Mouse (Mus musculus): ENCODE measurements around the gene Brd1. TPM values are rescaled to one million over a fixed set of nuclear protein-coding genes. Genes with fewer than 3 reads are reported as not detected.
"Not testable (repeated sequence)": the region's sequence is repeated elsewhere in the genome, so short reads cannot be mapped to it uniquely, and the experiment has no call there.

The Brd1 gene
- 30.5 TPM in 2 replicates for polyA plus RNA-seq (2015; fragmentation: Nextera tagmentation; extraction: Ambion mirVana)

- Histone ChIP-seq H3K9ac (peak within 1 kb of the TSS; percentile 99), H3K4me1 (peaks cover 28% of the 10 kb centered on the region), H3K4me3 (peak within 1 kb of the TSS; percentile 100), H3K36me3 (ENCODE audit: poor library complexity, severe bottlenecking) (peaks cover 15% of the 10 kb centered on the region), H3K9me3 (replicated peaks) (no peaks in the 10 kb centered on the region), H3K4me2 (peak within 1 kb of the TSS; percentile 91), H3K27me3 (no peaks in the 10 kb centered on the region), H3K27ac (peak within 1 kb of the TSS; percentile 89)
- ATAC-seq, result peak; percentile 87
- under 1% methylated on average over 49 of the region's 103 CpGs for WGBS
Observed at GRCm38 (mm10) chr15:88733834-88734571, at the start of gene Brd1. Gene Brd1 (minus strand): TSS chr15:88734233.

- H3K27ac ChIP-seq, H3K9ac ChIP-seq, H3K4me2 ChIP-seq, H3K4me3 ChIP-seq, H3K4me1 ChIP-seq, ATAC-seq, H3K27me3 ChIP-seq: not testable (repeated sequence)
- Histone ChIP-seq H3K36me3 (ENCODE audit: poor library complexity, severe bottlenecking) (peaks cover 67% of the 10 kb centered on the region), H3K9me3 (replicated peaks) (peaks cover 10% of the 10 kb centered on the region)
- WGBS, result 93% methylated on average over 5 of the region's 5 CpGs
Observed at GRCm38 (mm10) chr15:88774630-88775029, 40.6 kb upstream of the Brd1 start.

GRCm38 (mm10) chr15:88768537-88768936 lies 34.5 kb upstream of the Brd1 start:
- Histone ChIP-seq H3K4me2 (no peak overlapping the region), H3K9me3 (replicated peaks) (peaks cover 10% of the 10 kb centered on the region), H3K27me3 (no peaks in the 10 kb centered on the region), H3K9ac (no peak overlapping the region), H3K4me3 (no peak overlapping the region), H3K27ac (no peak overlapping the region), H3K4me1 (no peaks in the 10 kb centered on the region), H3K36me3 (ENCODE audit: poor library complexity, severe bottlenecking) (peaks cover 70% of the 10 kb centered on the region)
- 88% methylated on average over 1 of the region's 1 CpGs for WGBS
- no peak for ATAC-seq

DNA sequence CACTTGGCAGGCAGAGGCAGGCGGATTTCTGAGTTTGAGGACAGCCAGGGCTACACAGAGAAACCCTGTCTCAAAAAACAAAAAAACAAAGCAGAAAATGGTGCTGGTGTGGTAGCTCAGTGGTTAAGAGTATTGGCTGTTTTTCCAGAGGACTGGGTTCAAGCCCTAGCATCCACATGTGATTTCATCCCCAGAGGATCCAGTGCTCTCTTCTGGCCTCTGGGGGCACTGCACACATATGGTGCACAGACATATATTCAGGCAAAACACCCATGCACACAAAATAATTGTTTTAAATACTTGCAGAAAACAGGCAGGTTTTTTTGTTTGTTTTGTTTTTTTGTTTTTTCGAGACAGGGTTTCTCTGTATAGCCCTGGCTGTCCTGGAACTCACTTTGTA lies 32.1 kb upstream of the Brd1 start:
- 100% methylated on average over 2 of the region's 2 CpGs for WGBS
- H3K36me3 ChIP-seq (ENCODE audit: poor library complexity, severe bottlenecking), result peaks cover 71% of the 10 kb centered on the region
- not testable (repeated sequence) for H3K27ac ChIP-seq; H3K27me3 ChIP-seq; ATAC-seq; H3K9me3 ChIP-seq (replicated peaks); H3K4me2 ChIP-seq; H3K9ac ChIP-seq; H3K4me3 ChIP-seq; H3K4me1 ChIP-seq

DNA sequence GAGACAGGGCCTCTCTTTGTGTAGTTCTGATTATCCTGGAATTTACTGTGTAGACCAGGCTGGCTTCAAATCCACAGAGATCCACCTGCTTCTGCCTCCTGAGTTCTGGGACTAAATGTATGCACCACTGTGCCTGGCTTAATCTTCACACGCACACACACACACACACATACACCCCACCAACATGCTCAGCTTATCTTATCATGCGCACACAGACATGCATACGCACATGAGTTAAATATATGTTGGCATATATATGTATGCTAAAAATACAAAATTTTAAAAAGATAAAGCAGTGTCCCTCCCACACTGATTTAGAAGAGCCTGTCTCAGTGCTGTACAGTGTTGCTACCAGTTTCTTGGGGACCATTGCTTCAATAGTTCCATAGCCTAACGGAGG lies 27.5 kb upstream of the Brd1 start:
- Histone ChIP-seq H3K4me3 (no peak overlapping the region), H3K36me3 (ENCODE audit: poor library complexity, severe bottlenecking) (peaks cover 84% of the 10 kb centered on the region), H3K27ac (no peak overlapping the region), H3K27me3 (no peaks in the 10 kb centered on the region), H3K4me1 (no peaks in the 10 kb centered on the region), H3K9me3 (replicated peaks) (no peaks in the 10 kb centered on the region), H3K9ac (no peak overlapping the region), H3K4me2 (no peak overlapping the region)
- ATAC-seq, result no peak
- 94% methylated on average over 4 of the region's 4 CpGs for WGBS

GRCm38 (mm10) chr15:88758061-88758460 lies 24.0 kb upstream of the Brd1 start:
- no peak for ATAC-seq
- no peak overlapping the region for H3K27ac ChIP-seq
- 91% methylated on average over 3 of the region's 3 CpGs for WGBS
- no peak overlapping the region for H3K9ac ChIP-seq
- peaks cover 17% of the 10 kb centered on the region for H3K4me1 ChIP-seq
- H3K4me3 ChIP-seq, result no peak overlapping the region
- H3K36me3 ChIP-seq (ENCODE audit: poor library complexity, severe bottlenecking), result peaks cover 78% of the 10 kb centered on the region
- H3K9me3 ChIP-seq (replicated peaks), result no peaks in the 10 kb centered on the region
- no peaks in the 10 kb centered on the region for H3K27me3 ChIP-seq
- H3K4me2 ChIP-seq, result no peak overlapping the region

- H3K4me1 ChIP-seq, result peaks cover 23% of the 10 kb centered on the region
- H3K4me2 ChIP-seq, result no peak overlapping the region
- 99% methylated on average over 18 of the region's 18 CpGs for WGBS
- H3K36me3 ChIP-seq (ENCODE audit: poor library complexity, severe bottlenecking), result peaks cover 55% of the 10 kb centered on the region
- ATAC-seq, result no peak
- H3K9ac ChIP-seq, result no peak overlapping the region
- no peaks in the 10 kb centered on the region for H3K27me3 ChIP-seq
- H3K27ac ChIP-seq, result no peak overlapping the region
- no peaks in the 10 kb centered on the region for H3K9me3 ChIP-seq (replicated peaks)
- no peak overlapping the region for H3K4me3 ChIP-seq
Observed at GRCm38 (mm10) chr15:88755761-88756160, 21.7 kb upstream of the Brd1 start.

- no peak overlapping the region for H3K9ac ChIP-seq
- H3K4me3 ChIP-seq, result no peak overlapping the region
- H3K4me2 ChIP-seq, result no peak overlapping the region
- H3K27me3 ChIP-seq, result no peaks in the 10 kb centered on the region
- H3K4me1 ChIP-seq, result peaks cover 30% of the 10 kb centered on the region
- no peak for ATAC-seq
- peaks cover 47% of the 10 kb centered on the region for H3K36me3 ChIP-seq (ENCODE audit: poor library complexity, severe bottlenecking)
- WGBS, result 92% methylated on average over 2 of the region's 2 CpGs
- H3K27ac ChIP-seq, result no peak overlapping the region
- H3K9me3 ChIP-seq (replicated peaks), result no peaks in the 10 kb centered on the region
Observed at GRCm38 (mm10) chr15:88754896-88755295, 20.9 kb upstream of the Brd1 start.

- H3K4me2 ChIP-seq, result peak overlapping the region; percentile 83
- no peaks in the 10 kb centered on the region for H3K27me3 ChIP-seq
- H3K4me3 ChIP-seq, result peak overlapping the region; percentile 87
- 1% methylated on average over 8 of the region's 8 CpGs for WGBS
- peak overlapping the region; percentile 91 for H3K27ac ChIP-seq
- peaks cover 23% of the 10 kb centered on the region for H3K36me3 ChIP-seq (ENCODE audit: poor library complexity, severe bottlenecking)
- ATAC-seq, result no peak
- H3K9me3 ChIP-seq (replicated peaks), result no peaks in the 10 kb centered on the region
- H3K9ac ChIP-seq, result peak overlapping the region; percentile 89
- peaks cover 30% of the 10 kb centered on the region for H3K4me1 ChIP-seq
Observed at GRCm38 (mm10) chr15:88752403-88752733, 18.3 kb upstream of the Brd1 start.

- Histone ChIP-seq H3K36me3 (ENCODE audit: poor library complexity, severe bottlenecking) (peaks cover 17% of the 10 kb centered on the region), H3K9ac (peak within 1 kb of the TSS; percentile 89), H3K4me3 (peak within 1 kb of the TSS; percentile 87), H3K4me2 (peak within 1 kb of the TSS; percentile 83), H3K27me3 (no peaks in the 10 kb centered on the region), H3K9me3 (replicated peaks) (no peaks in the 10 kb centered on the region), H3K27ac (peak within 1 kb of the TSS; percentile 92), H3K4me1 (peaks cover 30% of the 10 kb centered on the region)
- under 1% methylated on average over 82 of the region's 119 CpGs for WGBS
- ATAC-seq, result peak; percentile 42
Observed at GRCm38 (mm10) chr15:88751564-88752402, 17.8 kb upstream of the Brd1 start, which contains the start of gene Zbed4. Gene Zbed4 (plus strand): TSS chr15:88751660.

- peaks cover 30% of the 10 kb centered on the region for H3K4me1 ChIP-seq
- H3K27ac ChIP-seq, result peak overlapping the region; percentile 92
- H3K9ac ChIP-seq, result peak overlapping the region; percentile 80
- H3K4me2 ChIP-seq, result peak overlapping the region; percentile 83
- 8% methylated on average over 54 of the region's 54 CpGs for WGBS
- H3K36me3 ChIP-seq (ENCODE audit: poor library complexity, severe bottlenecking), result peaks cover 11% of the 10 kb centered on the region
- H3K27me3 ChIP-seq, result no peaks in the 10 kb centered on the region
- ATAC-seq, result peak; percentile 97
- peak overlapping the region; percentile 87 for H3K4me3 ChIP-seq
- no peaks in the 10 kb centered on the region for H3K9me3 ChIP-seq (replicated peaks)
Observed at GRCm38 (mm10) chr15:88750677-88751563, 16.9 kb upstream of the Brd1 start.

Measured in forebrain, embryonic 13.5 days (tissue).